Mouse (Mus musculus) lung, postnatal 0 days (tissue): ENCODE data around the gene Pds5b.

Experiments
- CTCF ChIP-seq: IDR thresholded peaks from 2 replicates; pipeline ENCODE4 v1.5.1; 2016; ENCODE audit warnings: antibody characterized with exemption, mild to moderate bottlenecking
- EP300 ChIP-seq: IDR thresholded peaks from 2 replicates; pipeline ENCODE4 v1.6.1; 2016; ENCODE audit warnings: antibody characterized with exemption, mild to moderate bottlenecking, control low read depth

DNA sequence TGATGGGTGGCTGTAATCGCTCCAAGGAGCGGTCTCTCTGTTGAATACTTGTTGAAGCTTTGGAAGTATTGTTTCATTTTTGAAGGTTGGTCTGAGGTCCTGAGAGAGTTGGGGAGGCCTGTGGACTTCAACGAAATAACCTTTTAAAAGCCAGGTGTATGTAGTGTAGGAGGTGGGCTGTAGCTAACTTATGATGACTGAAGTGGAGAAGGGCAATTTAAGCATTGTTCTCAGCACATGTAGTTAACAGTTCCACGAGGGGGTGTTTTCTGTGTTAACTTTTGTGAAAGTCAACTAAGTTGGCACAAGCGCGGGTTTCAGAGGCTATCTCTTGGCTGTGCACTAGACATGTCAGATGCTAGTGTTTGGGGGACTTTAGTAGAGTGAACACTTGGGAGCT, 1.3 kb downstream of the Pds5b start:
- TF ChIP-seq CTCF, result no peak
- TF ChIP-seq EP300, result no peak
